Mouse (Mus musculus): Measurements from ENCODE around the gene Ica1. TPM values are rescaled to one million over a fixed set of nuclear protein-coding genes. Genes with fewer than 3 reads are reported as not detected.
A peak's percentile ranks its signal among the peaks of the same experiment; 100 is the strongest.

Ica1 gene
- 67.0 and 68.0 TPM in 2 replicates for polyA plus RNA-seq (2015; fragmentation: Nextera tagmentation; extraction: Ambion mirVana)

- Histone ChIP-seq H3K9ac (peak within 1 kb of the TSS; percentile 86), H3K4me3 (peak within 1 kb of the TSS; percentile 81), H3K36me3 (replicated peaks) (no peaks in the 10 kb centered on the region), H3K4me2 (peak within 1 kb of the TSS; percentile 80), H3K27me3 (replicated peaks) (0 out of 2 replicates have a peak, but pooled peaks cover 2% of the 10 kb centered on the region), H3K9me3 (no peaks in the 10 kb centered on the region), H3K27ac (peak within 1 kb of the TSS; percentile 82), H3K4me1 (peaks cover 10% of the 10 kb centered on the region; the same call in 1 of the 2 replicates)
- WGBS: under 1% methylated on average over 16 of the region's 16 CpGs
- ATAC-seq (replicated peaks): peak; percentile 76
Measured at GRCm38 (mm10) chr6:8778296-8778649, at the start of gene Ica1. TSS of gene Ica1 (minus strand) at chr6:8778488.

GRCm38 (mm10) chr6:8819866-8820265, 41.6 kb upstream of the Ica1 start:
- 88% methylated on average over 2 of the region's 2 CpGs for WGBS
- Histone ChIP-seq H3K4me2 (no peak overlapping the region), H3K4me3 (no peak overlapping the region), H3K9ac (no peak overlapping the region), H3K27me3 (replicated peaks) (no peaks in the 10 kb centered on the region), H3K9me3 (no peaks in the 10 kb centered on the region), H3K36me3 (replicated peaks) (no peaks in the 10 kb centered on the region), H3K27ac (no peak overlapping the region), H3K4me1 (no peaks in the 10 kb centered on the region)
- no peak for ATAC-seq (replicated peaks)

- H3K4me3 ChIP-seq: no peak overlapping the region
- no peak for ATAC-seq (replicated peaks)
- H3K4me1 ChIP-seq: no peaks in the 10 kb centered on the region
- 85% methylated on average over 6 of the region's 6 CpGs for WGBS
- no peaks in the 10 kb centered on the region for H3K9me3 ChIP-seq
- H3K36me3 ChIP-seq (replicated peaks): no peaks in the 10 kb centered on the region
- H3K4me2 ChIP-seq: no peak overlapping the region
- H3K9ac ChIP-seq: no peak overlapping the region
- H3K27me3 ChIP-seq (replicated peaks): no peaks in the 10 kb centered on the region
- no peak overlapping the region for H3K27ac ChIP-seq
Measured at GRCm38 (mm10) chr6:8814332-8815002, 36.2 kb upstream of the Ica1 start.

- no peak for ATAC-seq (replicated peaks)
- Histone ChIP-seq H3K9ac (no peak overlapping the region), H3K9me3 (no peaks in the 10 kb centered on the region), H3K27ac (no peak overlapping the region), H3K27me3 (replicated peaks) (no peaks in the 10 kb centered on the region), H3K4me3 (no peak overlapping the region), H3K4me1 (no peaks in the 10 kb centered on the region), H3K4me2 (no peak overlapping the region), H3K36me3 (replicated peaks) (no peaks in the 10 kb centered on the region)
- WGBS: 83% methylated on average over 3 of the region's 3 CpGs
Measured at GRCm38 (mm10) chr6:8802561-8803150, 24.4 kb upstream of the Ica1 start.

- 93% methylated on average over 5 of the region's 5 CpGs for WGBS
- H3K9me3 ChIP-seq: no peaks in the 10 kb centered on the region
- no peak overlapping the region for H3K27ac ChIP-seq
- H3K4me2 ChIP-seq: no peak overlapping the region
- no peaks in the 10 kb centered on the region for H3K36me3 ChIP-seq (replicated peaks)
- no peak overlapping the region for H3K4me3 ChIP-seq
- no peak overlapping the region for H3K9ac ChIP-seq
- no peak for ATAC-seq (replicated peaks)
- no peaks in the 10 kb centered on the region for H3K27me3 ChIP-seq (replicated peaks)
- H3K4me1 ChIP-seq: no peaks in the 10 kb centered on the region
Measured at GRCm38 (mm10) chr6:8792385-8792784, 14.1 kb upstream of the Ica1 start.

GRCm38 (mm10) chr6:8791781-8792180, 13.5 kb upstream of the Ica1 start:
- no peak overlapping the region for H3K4me2 ChIP-seq
- no peaks in the 10 kb centered on the region for H3K9me3 ChIP-seq
- no peak overlapping the region for H3K9ac ChIP-seq

GRCm38 (mm10) chr6:8780618-8781017, 2.3 kb upstream of the Ica1 start:
- Histone ChIP-seq H3K27ac (no peak overlapping the region), H3K4me2 (no peak overlapping the region), H3K4me3 (no peak overlapping the region), H3K4me1 (peaks cover 10% of the 10 kb centered on the region; the same call in 1 of the 2 replicates), H3K9me3 (no peaks in the 10 kb centered on the region), H3K27me3 (replicated peaks) (0 out of 2 replicates have a peak, but pooled peaks cover 2% of the 10 kb centered on the region), H3K36me3 (replicated peaks) (no peaks in the 10 kb centered on the region), H3K9ac (no peak overlapping the region)
- no peak for ATAC-seq (replicated peaks)

More at GRCm38 (mm10) chr6:8791781-8792180, 13.5 kb upstream of the Ica1 start:
- no peak for ATAC-seq (replicated peaks)
- Histone ChIP-seq H3K27me3 (replicated peaks) (no peaks in the 10 kb centered on the region), H3K36me3 (replicated peaks) (no peaks in the 10 kb centered on the region), H3K4me1 (no peaks in the 10 kb centered on the region), H3K27ac (no peak overlapping the region), H3K4me3 (no peak overlapping the region)
- 55% methylated on average over 3 of the region's 3 CpGs for WGBS

- 1% methylated on average over 60 of the region's 69 CpGs for WGBS
Measured at GRCm38 (mm10) chr6:8777411-8778295, 635 bp downstream of the Ica1 start.

GRCm38 (mm10) chr6:8771539-8771938, 6.7 kb downstream of the Ica1 start:
- no peak for ATAC-seq (replicated peaks)
- no peaks in the 10 kb centered on the region for H3K36me3 ChIP-seq (replicated peaks)
- no peak overlapping the region for H3K4me3 ChIP-seq
- no peak overlapping the region for H3K27ac ChIP-seq
- no peak overlapping the region for H3K9ac ChIP-seq
- H3K4me2 ChIP-seq: no peak overlapping the region
- H3K9me3 ChIP-seq: no peaks in the 10 kb centered on the region
- no peaks in the 10 kb centered on the region for H3K27me3 ChIP-seq (replicated peaks)
- 86% methylated on average over 7 of the region's 7 CpGs for WGBS
- no peaks in the 10 kb centered on the region for H3K4me1 ChIP-seq

More at GRCm38 (mm10) chr6:8777411-8778295, 635 bp downstream of the Ica1 start:
- Histone ChIP-seq H3K27me3 (replicated peaks) (0 out of 2 replicates have a peak, but pooled peaks cover 2% of the 10 kb centered on the region), H3K4me1 (peaks cover 10% of the 10 kb centered on the region; the same call in 1 of the 2 replicates), H3K4me2 (peak overlapping the region; percentile 80), H3K4me3 (peak overlapping the region; percentile 81), H3K36me3 (replicated peaks) (no peaks in the 10 kb centered on the region), H3K9me3 (no peaks in the 10 kb centered on the region), H3K27ac (peak overlapping the region; percentile 82), H3K9ac (peak overlapping the region; percentile 86)
- ATAC-seq (replicated peaks): peak; percentile 97

- Histone ChIP-seq H3K9me3 (no peaks in the 10 kb centered on the region), H3K4me1 (no peaks in the 10 kb centered on the region), H3K36me3 (replicated peaks) (no peaks in the 10 kb centered on the region), H3K27ac (no peak overlapping the region), H3K4me3 (no peak overlapping the region), H3K4me2 (no peak overlapping the region), H3K9ac (no peak overlapping the region), H3K27me3 (replicated peaks) (no peaks in the 10 kb centered on the region)
- no peak for ATAC-seq (replicated peaks)
- 84% methylated on average over 10 of the region's 10 CpGs for WGBS
Measured at GRCm38 (mm10) chr6:8770341-8770740, 7.9 kb downstream of the Ica1 start.

GRCm38 (mm10) chr6:8769803-8770202, 8.5 kb downstream of the Ica1 start:
- 0 out of 2 replicates have a peak, but pooled peaks have one; percentile 33 for ATAC-seq (replicated peaks)
- WGBS: 68% methylated on average over 6 of the region's 6 CpGs
- Histone ChIP-seq H3K27me3 (replicated peaks) (no peaks in the 10 kb centered on the region), H3K27ac (no peak overlapping the region), H3K4me2 (no peak overlapping the region), H3K9me3 (no peaks in the 10 kb centered on the region), H3K4me3 (no peak overlapping the region), H3K36me3 (replicated peaks) (no peaks in the 10 kb centered on the region), H3K4me1 (no peaks in the 10 kb centered on the region), H3K9ac (no peak overlapping the region)

GRCm38 (mm10) chr6:8766652-8767051, 11.6 kb downstream of the Ica1 start:
- WGBS: 91% methylated on average over 5 of the region's 5 CpGs
- ATAC-seq (replicated peaks): no peak
- H3K27me3 ChIP-seq (replicated peaks): no peaks in the 10 kb centered on the region

More at GRCm38 (mm10) chr6:8766652-8767051, 11.6 kb downstream of the Ica1 start:
- no peak overlapping the region for H3K4me3 ChIP-seq
- H3K4me2 ChIP-seq: no peak overlapping the region
- no peaks in the 10 kb centered on the region for H3K36me3 ChIP-seq (replicated peaks)
- no peaks in the 10 kb centered on the region for H3K4me1 ChIP-seq
- no peak overlapping the region for H3K27ac ChIP-seq
- no peaks in the 10 kb centered on the region for H3K9me3 ChIP-seq
- no peak overlapping the region for H3K9ac ChIP-seq

Measured in midbrain, embryonic 15.5 days (tissue).